Mouse (Mus musculus) cortical plate, adult 2 months (tissue): ENCODE results near the gene Gm12248. TPM values are rescaled to one million over a fixed set of nuclear protein-coding genes. Genes with fewer than 3 reads are reported as not detected.

ENCODE experiments used
- H3K27ac ChIP-seq: fragments of 200-500 bp; 2 replicates; pipeline ENCODE4 v1.5.1; 2012; ENCODE audit warnings: low read length, control low read depth, inconsistent platforms; ENCODE audit not compliant: insufficient read depth
- H3K4me1 ChIP-seq: fragments of 200-500 bp; 2 replicates; pipeline ENCODE4 v1.6.1; 2011; ENCODE audit warnings: low read length; ENCODE audit not compliant: control insufficient read depth, insufficient read depth
- H3K4me3 ChIP-seq: fragments of 200-500 bp; 2 replicates; pipeline ENCODE4 v1.5.1; 2011; ENCODE audit warnings: mild to moderate bottlenecking, low read length, control low read depth; ENCODE audit not compliant: insufficient read depth
- CTCF ChIP-seq: fragments of 200-500 bp; IDR thresholded peaks from 2 replicates; pipeline ENCODE4 v1.5.1; 2011; ENCODE audit warnings: mild to moderate bottlenecking, control low read depth, low read length; ENCODE audit not compliant: insufficient read depth; ENCODE audit errors: extremely low read depth
- POLR2A ChIP-seq: fragments of 200-500 bp; IDR thresholded peaks from 2 replicates; pipeline ENCODE4 v1.6.1; 2011; ENCODE audit warnings: mild to moderate bottlenecking, low read length, control low read depth; ENCODE audit not compliant: insufficient read depth; ENCODE audit errors: extremely low read depth
- polyA plus RNA-seq: library from polyadenylated mRNA; depleted of rRNA; stranded (reverse); fragments of >200 nt; gene quantifications from 2 replicates; pipeline ENCODE4 v1.2.3, GENCODE M21; 2012

Gene Gm12248
- polyA plus RNA-seq, 1 experiment: not detected

DNA sequence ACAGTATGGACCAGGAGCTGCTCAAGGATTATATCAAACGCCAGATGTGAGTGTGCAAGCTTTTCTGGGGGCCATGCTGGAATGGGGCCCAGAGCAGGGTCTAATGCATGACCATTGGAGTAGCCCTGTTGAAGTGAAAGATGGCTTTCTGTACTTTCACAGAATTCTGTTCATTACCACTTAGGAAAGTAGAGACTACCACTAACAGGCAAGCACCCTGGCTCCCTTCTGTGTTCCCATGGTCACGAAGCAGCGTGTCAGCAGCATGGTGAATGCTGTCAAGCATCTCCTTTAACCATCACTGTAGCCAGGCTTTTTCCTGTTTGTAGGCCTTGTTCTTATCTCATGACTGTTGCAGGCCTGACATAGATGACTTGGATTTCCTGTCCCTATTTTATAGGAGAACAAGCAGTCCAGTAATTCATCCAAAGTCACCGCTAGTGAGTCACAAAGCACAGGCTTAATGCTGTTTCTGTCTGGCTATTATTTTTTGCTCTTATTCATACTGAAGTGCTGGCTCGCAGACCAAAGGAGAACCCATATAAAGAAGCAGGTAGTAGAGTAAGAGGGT is 50.0 kb downstream of the Gm12248 start:
- peaks cover 9% of the 10 kb centered on the region for H3K4me1 ChIP-seq
- TF ChIP-seq POLR2A (no peak), CTCF (no peak)
- no peak overlapping the region for H3K27ac ChIP-seq
- no peak overlapping the region for H3K4me3 ChIP-seq

DNA sequence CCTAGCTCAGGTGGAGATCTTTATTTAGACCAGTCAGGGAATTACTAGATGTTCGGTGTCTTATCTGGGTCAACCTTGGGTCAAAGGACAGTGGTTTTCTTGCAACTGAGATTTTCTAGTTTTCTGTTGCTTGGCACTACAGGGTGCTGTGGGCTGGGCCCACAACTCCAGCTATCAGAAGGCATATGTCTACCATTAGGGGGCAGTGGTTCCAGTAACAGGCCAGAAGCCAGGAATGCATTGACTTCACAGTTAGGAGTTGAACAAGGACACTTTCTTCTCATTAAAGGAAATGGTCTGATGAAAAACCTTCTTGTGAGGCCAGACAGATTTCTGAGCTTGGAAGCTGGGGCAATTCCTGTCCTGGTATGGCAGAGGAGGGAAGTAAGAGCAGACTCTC is 53.9 kb downstream of the Gm12248 start:
- H3K27ac ChIP-seq: no peak overlapping the region

DNA sequence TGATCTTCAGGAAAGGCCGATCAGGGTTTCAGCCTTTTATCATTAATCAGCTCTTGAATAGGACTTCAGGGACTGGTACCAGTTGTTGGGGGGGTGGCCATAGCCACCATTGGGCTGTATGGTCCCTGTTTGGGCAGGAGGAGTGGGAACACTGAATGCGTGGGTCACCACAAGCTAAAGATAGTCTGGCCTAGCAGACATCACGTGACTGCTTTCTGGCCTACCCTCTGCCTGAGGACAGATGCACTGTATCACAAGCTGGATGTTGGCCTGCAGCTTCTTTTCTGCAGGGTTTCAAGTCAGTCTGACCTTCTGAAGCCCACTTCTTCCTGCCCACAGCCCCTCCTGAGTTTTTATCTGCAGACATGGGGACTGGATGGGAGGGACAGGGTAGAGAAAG is 59.3 kb downstream of the Gm12248 start:
- no peak overlapping the region for H3K4me3 ChIP-seq
- H3K4me1 ChIP-seq: peaks cover 16% of the 10 kb centered on the region
- H3K27ac ChIP-seq: no peak overlapping the region
- TF ChIP-seq CTCF (no peak), POLR2A (no peak)

More for the DNA sequence above, 53.9 kb downstream of the Gm12248 start:
- TF ChIP-seq CTCF: peak; percentile 51
- no peak for TF ChIP-seq POLR2A
- no peak overlapping the region for H3K4me3 ChIP-seq
- H3K4me1 ChIP-seq: peaks cover 16% of the 10 kb centered on the region

DNA sequence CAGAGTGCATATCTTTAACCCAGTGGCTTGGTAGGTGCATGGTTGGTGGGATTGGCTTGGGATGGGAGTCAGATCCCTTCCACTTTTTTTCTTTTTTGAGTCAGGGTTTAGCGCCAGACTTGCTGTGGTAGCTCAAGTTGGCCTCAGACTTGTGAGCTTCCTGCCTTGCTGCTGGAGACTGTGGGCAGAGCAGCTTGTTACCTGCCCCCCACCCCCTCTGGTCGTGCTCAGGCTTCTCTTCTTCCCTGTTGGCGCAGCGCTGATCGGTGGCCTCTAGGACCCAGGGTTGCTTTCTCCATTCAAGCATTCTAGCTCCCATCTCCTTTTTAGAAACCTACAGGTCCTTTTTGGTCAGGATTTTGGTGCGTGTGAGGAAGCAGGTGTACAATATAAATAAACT is 61.8 kb downstream of the Gm12248 start:
- no peak overlapping the region for H3K4me3 ChIP-seq
- peaks cover 17% of the 10 kb centered on the region for H3K4me1 ChIP-seq
- H3K27ac ChIP-seq: no peak overlapping the region
- TF ChIP-seq POLR2A (no peak), CTCF (no peak)

DNA sequence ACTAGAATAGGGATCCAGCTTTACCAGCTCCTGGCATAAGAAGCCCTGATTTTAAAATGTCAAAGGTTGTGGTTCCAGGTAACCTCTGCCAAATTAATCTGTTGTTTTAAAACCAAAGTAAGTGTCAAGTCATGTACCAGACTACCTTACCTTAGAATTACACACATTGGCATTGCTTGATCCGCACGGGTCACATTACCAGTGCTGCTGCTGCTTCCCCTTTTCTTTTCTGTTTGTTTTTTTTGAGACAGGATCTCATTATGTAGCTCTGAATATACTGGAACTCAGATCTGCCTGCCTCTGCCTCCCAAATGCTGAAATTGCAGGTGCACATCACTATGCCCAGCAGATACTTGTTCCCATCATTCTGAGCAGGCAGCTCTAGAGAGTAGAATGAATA is 63.1 kb downstream of the Gm12248 start:
- H3K27ac ChIP-seq: no peak overlapping the region
- TF ChIP-seq CTCF (no peak), POLR2A (no peak)
- peaks cover 14% of the 10 kb centered on the region for H3K4me1 ChIP-seq
- no peak overlapping the region for H3K4me3 ChIP-seq

DNA sequence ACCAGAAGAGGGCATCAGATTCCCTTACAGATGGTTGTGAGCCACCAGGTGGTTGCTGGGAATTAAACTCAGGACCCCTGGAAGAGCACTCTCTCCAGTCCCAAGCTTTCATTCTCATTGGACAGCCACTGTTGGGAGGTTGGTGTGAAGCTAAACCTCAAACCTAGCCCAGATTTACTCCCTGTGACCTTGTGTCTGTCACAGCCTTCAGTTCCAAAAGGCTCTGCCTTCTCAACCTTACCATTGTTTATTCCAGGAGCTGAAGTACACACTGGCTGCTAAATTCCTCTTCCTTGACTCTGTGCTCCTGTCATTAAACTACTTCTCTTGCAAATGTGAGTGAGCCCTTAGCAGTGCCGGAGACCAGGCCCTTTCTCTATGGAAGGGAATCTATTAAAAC is 64.0 kb downstream of the Gm12248 start:
- H3K4me3 ChIP-seq: no peak overlapping the region
- H3K27ac ChIP-seq: no peak overlapping the region
- H3K4me1 ChIP-seq: peaks cover 15% of the 10 kb centered on the region
- TF ChIP-seq POLR2A (no peak), CTCF (no peak)

DNA sequence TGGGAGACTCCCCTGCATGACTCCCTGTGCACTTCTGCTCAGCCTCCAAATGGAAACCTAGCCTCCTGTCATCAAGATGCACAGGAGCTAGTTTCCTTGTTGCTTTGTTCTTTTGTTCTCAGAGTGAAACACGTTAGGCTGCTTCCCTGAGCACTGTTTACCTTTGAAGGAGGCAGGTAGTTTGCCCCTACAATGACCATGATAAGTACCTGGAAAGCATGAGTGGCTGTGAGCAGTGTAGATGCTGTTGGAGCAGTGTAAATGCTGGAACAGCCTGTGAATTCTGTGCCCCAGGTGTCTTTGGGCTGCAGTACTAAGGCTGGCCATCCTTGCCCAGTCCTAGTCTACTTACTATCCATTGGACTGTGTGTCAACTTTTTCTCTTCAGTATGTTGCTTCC is 66.1 kb downstream of the Gm12248 start:
- Histone ChIP-seq H3K27ac (no peak overlapping the region), H3K4me3 (no peak overlapping the region)
- TF ChIP-seq POLR2A (no peak), CTCF (no peak)

DNA sequence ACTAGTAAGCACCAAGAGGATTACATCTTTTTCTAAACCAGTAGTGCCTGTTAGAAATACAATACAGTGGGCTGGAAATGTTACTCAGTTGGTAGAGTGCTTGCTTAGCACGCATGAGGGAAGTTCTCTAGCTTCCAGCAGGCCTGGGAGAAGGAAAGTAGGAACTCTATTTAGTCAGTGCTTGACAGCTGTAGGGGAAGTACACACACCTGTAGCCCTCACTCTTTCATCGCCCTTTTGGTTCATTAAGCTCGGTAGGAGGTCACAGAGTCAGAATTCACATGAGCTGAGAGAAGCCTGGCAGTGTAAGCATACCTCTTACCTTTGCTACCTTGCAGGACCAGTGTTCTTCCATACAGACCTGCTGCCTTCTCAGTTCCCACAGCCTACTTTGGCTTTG is 66.6 kb downstream of the Gm12248 start:
- TF ChIP-seq CTCF (no peak), POLR2A (no peak)
- peaks cover 13% of the 10 kb centered on the region for H3K4me1 ChIP-seq
- H3K4me3 ChIP-seq: no peak overlapping the region
- H3K27ac ChIP-seq: no peak overlapping the region

More for the DNA sequence above, 66.1 kb downstream of the Gm12248 start:
- H3K4me1 ChIP-seq: peaks cover 14% of the 10 kb centered on the region

DNA sequence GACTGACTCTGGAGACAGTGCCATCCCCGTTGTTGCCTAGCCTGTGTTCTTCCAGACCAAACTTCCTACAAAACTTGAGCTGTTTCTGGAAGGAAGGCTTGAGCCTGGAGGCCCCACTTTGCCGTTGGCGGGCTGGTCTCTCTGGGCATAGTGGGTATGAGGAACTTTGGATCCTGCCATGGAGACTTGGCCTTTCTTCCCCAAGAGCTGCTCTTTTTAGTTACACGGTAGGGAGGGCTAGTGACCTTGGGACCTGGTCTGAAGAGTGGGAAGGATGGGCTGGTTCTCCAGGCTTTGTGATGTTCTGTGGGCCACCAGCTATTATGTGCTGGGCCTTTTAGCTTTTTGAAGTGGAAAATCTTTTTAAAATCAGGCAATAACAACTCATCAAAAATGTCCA is 67.1 kb downstream of the Gm12248 start:
- H3K27ac ChIP-seq: no peak overlapping the region
- no peak overlapping the region for H3K4me3 ChIP-seq
- H3K4me1 ChIP-seq: peaks cover 14% of the 10 kb centered on the region
- TF ChIP-seq CTCF: no peak
- TF ChIP-seq POLR2A: no peak

DNA sequence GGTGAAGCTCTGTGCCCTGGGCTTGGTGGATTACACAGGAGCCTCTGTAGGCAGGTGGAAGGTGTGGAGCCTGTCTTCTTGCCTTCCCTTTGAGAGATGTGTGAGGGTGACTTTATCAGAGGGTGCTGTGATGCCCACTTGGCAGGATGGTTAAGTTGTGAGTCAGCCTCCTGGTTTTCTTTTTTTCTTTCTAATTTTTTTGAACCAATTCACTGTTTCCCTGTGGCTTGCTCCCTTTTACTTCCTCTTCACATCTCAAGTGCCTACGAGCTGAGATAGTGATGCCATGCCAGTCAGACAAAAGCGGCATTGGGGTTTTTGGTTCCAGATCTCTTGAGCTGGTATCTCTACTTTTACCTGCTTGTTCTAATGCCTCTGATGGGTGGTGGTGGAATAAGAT is 68.3 kb downstream of the Gm12248 start:
- H3K27ac ChIP-seq: no peak overlapping the region
- H3K4me3 ChIP-seq: no peak overlapping the region
- TF ChIP-seq CTCF: no peak
- TF ChIP-seq POLR2A: no peak
- peaks cover 16% of the 10 kb centered on the region for H3K4me1 ChIP-seq
